Mouse (Mus musculus) gastrocnemius, postnatal 14 days (tissue): ENCODE data around the gene Gm20518. TPM values are rescaled to one million over a fixed set of nuclear protein-coding genes. Genes with fewer than 3 reads are reported as not detected.

ENCODE experiments used
- DNase-seq: peaks from one replicate; pipeline ENCODE4 v3.0.0; 2021; ENCODE audit warnings: mixed read lengths
- intact Hi-C: fragments of 180-260 bp; cut with DNase I; formaldehyde crosslinking; loops from one replicate; pipeline ENCODE4 v1.15.1; 2025; ENCODE audit warnings: low total_unique reads
- total RNA-seq, 2 experiments: library from RNA; stranded (reverse); gene quantifications; 2 replicates each; pipeline ENCODE4 v1.2.3; 2021

The Gm20518 gene
- total RNA-seq, 2 experiments from 2014 or later, result 0.16 to 0.29 TPM

DNA sequence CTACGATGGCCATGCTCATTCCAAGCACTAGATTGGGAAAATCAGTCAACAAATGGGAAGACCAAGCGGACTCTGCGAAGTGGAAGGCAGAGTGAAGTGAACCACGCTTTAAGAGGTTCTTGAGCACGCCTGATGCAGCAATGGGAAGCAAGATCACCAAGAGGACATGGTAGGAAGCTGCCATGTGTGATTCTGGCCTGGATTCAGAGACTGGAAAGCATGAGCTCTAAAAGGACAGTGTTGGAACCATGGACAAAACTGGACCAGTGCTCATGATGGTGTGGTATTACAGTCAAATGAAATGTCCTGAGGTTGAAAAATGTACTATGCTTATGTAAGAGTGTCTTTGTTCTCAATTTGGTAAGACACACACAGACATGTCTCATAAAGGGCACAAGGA is 40.1 kb downstream of the Gm20518 start:
- no peak for DNase-seq
- intact Hi-C loops, result no loop called here

DNA sequence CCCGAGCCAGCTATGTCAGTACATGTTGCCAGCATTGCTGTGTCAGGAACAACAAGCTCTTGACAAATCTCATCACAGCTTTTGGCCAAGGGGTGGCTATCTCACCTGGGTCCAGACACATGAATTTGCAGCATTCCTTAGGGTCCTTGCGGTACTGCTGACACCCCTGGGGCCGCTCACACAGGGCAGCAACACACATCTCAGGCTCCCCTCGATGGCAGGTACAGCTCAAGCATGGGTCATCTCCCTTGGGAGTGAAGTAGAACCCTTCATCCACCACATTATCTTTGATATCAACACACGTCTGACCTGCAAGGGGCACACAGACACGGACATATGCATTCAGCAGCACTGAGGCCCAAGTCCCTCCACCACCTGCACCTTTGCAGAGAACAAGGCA is 42.0 kb downstream of the Gm20518 start:
- intact Hi-C loops, result no loop called here

DNA sequence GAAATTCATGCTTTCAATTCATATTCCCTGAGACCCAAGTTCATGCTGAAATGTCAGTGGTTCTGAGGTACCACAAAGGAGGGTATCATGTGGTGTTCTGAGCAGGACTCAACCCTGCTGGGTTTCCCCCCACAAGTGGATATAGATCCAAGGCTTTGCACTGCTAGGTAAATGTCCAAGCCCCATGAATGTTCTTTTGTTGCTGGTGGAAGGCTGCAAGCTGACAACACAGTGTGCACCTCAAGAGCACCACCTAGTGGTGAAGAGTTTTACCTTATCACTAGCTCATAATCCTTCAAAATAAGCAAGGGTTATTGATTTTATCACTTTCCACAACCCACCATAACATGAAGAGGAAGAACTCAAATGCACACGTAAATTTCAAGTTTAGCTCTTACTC is 42.5 kb downstream of the Gm20518 start:
- no peak for DNase-seq

More for the DNA sequence above, 42.0 kb downstream of the Gm20518 start:
- DNase-seq, result no peak

DNA sequence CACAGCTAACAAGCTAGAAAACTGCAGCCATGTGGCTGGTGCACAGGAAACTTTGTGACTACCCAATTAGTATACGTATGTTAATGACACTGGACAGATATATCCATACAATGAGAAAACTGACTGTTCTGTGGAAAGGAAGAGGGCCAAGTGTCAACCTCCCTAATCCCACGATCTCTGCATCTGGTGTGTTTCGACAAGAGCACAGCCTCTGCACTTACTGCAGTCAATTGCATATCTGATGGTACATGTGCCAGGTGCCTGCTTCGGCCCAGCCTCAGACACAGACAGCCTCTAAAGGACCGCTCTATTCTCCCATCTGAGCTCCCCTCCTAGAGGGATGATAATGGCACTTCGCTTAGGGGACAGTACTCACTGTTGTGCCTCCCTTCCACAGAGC is 43.0 kb downstream of the Gm20518 start:
- no peak for DNase-seq
- intact Hi-C loops, result no loop called here

More for the DNA sequence above, 42.5 kb downstream of the Gm20518 start:
- intact Hi-C loops, result no loop called here

GRCm38 (mm10) chr16:17843701-17844365 is 47.6 kb downstream of the Gm20518 start:
- intact Hi-C loops, result no loop called here
- no peak for DNase-seq

GRCm38 (mm10) chr16:17842437-17842836 is 49.0 kb downstream of the Gm20518 start:
- intact Hi-C loops, result no loop called here
- no peak for DNase-seq

DNA sequence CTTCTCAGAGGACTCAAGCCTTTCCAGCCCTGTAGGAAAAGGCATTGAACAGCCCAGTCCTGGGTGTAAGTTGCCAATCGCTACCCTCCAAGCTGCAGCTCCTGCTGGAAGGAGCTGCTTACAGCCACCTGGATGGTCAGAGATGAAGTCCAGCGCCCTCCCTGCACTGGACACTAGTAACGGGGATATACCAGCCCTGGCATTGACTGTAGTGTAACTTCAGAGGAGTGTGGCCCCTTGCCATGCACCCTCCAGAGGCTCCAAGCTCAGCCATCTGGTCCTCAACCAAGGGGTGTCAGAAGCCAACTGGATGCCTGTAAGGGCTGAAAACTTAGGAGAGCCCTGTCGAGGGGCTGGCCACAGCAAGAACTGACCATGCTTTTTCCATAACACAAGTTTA is 51.5 kb downstream of the Gm20518 start:
- peak; percentile 69 for DNase-seq
- intact Hi-C loops, result no loop called here

DNA sequence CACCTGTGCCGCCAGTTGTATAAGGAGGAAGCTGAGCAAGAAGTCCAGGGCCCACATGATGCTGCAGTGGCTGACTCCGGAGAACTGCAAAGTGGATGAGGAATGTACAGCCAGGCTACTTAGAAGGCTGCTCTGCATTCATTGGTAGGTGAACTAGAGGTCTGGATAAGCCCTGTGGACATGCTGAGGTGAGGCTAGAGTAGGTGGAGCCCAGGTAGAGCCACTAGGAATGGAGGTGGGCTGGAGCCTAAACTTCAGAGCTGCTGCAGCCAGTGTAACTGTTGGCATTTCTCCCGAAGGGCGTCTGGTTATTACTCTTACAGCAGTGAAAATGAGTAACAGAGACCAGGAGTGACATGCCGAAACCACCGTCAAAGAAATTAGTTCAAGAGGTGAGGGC is 53.4 kb downstream of the Gm20518 start, which contains the start of gene Car15:
Gene Car15 (minus strand): TSS at position 314 of the 400 bp plus-strand sequence.
- no peak for DNase-seq
- intact Hi-C loops, result no loop called here

DNA sequence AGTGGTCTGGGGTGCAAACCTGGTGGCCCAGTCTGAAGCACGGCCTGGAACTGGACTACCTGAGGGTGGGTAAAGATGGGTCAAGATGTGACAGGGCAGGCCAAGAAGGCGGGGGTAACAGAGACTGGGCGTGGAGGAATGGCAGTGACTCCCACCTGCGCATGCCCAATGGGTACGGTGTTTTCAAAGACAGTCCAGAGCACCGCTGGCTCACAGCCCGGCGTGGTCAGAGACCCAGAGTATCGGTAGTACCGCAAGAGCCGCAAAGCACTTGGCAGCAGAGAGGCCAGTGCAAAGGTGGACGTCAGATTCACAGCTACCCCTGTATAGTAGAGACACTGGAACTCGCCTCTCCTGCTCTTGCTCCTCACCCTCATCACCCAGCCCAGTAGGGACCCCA is 56.0 kb downstream of the Gm20518 start:
- intact Hi-C loops, result no loop called here

DNA sequence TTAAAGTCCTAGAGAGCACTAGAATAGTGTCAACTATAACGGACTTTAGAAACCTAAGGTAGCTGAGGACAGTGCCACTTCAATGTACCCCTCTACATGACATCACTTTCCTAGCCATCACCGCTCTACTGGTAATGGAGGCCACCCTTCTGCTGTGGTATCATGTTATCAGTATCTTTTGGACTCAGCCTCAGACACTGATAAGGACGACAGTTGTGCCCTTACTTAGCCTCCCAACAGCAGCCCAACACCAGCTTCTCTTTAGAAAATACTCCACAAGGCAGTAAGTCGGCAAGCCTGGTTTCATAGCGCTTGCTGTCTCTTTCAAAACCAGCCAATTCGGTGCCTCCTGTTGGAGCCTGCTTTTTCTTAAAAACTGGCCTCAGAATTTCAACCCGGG is 56.9 kb downstream of the Gm20518 start:
- intact Hi-C loops, result no loop called here
- DNase-seq, result no peak

More for the DNA sequence above, 56.0 kb downstream of the Gm20518 start:
- DNase-seq, result no peak

DNA sequence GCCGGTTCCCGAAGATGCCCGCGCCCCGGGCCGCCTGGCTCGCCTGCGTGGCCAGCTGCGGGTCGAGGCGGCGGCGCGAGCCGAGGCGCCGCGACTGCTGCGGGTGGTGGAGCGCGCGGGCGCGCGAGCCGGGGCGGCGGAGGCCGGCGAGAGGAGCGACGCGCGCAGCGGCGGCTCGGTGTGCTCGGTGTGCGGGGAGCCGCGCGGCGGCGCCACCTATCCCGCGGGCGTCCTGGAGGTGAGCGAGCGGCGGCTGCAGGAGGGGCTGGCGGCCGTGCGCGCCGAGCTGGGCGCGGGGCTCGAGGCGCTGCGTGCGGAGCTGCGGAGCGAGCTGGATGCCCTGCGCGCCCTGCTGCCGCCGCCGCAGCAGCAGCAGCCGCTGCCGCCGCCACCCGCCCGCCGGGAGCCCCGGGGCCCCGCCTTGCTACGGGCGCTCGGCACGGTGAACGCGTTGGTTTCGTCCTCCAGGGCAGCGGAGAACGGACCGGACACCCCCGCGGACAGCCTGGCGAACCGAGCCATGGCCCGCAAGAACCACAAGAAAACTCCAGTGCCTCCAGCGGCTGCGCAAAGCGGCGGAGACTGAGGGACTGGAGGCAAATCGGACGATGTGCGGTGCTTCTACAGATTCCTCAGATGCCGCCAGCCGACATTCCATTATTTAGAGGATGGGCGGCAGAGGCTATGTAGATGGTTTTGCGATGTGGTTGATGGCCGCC is 57.6 kb downstream of the Gm20518 start:
- intact Hi-C loops, result no loop called here
- no peak for DNase-seq

- intact Hi-C loops, result no loop called here
- no peak for DNase-seq
Measured at GRCm38 (mm10) chr16:17833321-17833680, 58.2 kb downstream of the Gm20518 start.

DNA sequence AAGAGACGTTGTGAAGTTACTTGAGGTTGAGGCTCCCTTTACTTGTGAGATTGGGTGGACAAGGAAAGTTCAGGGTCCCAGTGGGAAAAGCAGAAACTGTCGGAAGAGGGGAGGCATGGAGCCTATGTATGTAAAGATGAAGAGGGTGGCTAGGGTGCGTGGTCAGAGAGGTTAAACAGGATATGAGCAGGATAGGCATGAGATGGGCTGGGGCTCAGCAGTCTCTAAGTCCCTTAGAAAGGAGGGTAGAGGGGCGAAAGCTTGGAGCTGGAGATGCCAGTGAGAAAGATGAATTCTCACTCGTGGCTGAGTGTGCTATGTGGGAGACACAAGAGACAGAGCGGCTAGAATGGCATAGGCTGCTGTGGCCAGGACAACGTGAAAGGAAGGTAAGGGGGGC is 58.6 kb downstream of the Gm20518 start, which contains the start of gene B830017H08Rik:
Gene B830017H08Rik (plus strand): TSS at position 301 of the 400 bp plus-strand sequence.
- DNase-seq, result no peak
- intact Hi-C loops, result no loop called here

DNA sequence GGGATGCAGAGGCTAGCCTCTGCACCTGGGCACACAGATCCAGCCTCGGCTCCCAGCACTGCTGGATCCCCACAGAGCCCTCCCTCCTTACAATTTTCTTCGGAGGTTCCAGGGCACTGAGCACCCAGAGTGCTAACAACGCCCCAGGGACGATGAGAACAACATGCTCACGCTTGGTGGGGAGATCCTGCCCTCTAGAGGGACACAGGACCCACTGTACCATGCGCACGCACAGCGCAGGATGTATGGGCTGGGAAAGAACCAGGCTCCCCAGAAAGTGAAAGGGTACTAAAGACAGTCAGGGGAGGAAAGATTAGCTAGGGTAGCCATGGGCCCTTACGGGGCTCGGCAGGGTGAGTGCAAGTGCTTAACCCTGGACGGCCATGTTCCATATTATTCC is 59.7 kb downstream of the Gm20518 start:
- no peak for DNase-seq
- intact Hi-C loops, result no loop called here

DNA sequence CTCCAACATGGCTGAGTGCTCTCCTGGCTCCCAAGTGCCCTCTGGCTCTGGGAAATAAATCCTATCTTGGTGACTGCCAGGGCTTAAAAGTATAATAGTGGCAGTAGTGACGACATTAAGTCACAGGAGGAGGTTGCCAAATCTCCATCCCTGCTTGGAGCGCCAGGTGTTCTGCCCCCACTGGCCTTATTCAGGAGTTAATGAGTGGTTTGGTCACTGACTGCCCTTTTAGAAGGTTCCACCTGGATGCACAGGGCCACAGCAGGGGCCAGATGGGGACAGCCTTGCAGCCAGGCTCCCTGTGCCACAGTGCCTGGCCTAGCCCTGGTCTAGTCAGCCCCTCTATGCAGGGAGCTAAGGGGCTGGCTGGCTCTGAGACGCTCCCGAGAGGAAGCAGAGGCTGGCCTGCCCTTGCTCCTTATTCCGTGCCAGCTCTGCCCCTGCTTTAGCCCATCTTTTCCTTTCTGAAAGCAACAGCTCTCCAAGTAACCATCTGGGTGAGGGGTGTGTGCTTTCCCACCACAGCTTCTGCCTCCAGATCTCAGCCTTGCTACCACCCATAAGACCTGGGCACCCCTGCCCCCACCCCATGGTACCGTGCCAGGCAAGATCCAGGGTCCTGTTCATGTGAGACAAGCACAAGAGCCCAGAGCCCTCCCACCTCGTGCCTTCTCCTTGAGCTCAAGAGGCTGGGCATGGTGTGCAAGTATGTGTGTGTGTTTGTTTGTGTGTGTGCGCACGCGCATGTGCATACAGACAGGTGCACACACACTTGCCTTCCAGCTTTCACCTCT is 60.9 kb downstream of the Gm20518 start:
- intact Hi-C loops, result no loop called here
- no peak for DNase-seq

GRCm38 (mm10) chr16:17828867-17829266 is 62.6 kb downstream of the Gm20518 start:
- DNase-seq, result no peak
- intact Hi-C loops, result no loop called here

- intact Hi-C loops, result no loop called here
- DNase-seq, result no peak
Measured at GRCm38 (mm10) chr16:17828229-17828628, 63.2 kb downstream of the Gm20518 start.

DNA sequence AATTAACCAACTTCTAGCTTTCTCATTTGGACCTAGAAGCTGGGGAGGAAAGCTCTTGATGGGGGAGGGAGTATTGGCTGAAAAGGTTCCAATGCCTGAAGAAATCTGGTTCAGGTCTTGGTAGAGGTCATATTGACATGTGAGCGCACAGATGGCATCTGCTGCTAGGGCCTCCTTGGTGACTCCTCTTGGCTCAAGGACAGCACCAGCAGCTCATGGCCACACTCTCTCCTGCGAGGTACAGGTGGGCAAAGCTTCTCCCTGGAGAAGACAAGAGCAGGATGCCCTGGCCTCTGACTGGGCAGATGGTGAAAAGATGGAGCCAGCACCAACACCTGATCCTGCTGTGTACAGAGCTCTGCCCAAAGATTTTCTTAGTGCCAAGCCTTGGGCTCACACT is 65.0 kb downstream of the Gm20518 start:
- DNase-seq, result no peak
- intact Hi-C loops, result no loop called here

DNA sequence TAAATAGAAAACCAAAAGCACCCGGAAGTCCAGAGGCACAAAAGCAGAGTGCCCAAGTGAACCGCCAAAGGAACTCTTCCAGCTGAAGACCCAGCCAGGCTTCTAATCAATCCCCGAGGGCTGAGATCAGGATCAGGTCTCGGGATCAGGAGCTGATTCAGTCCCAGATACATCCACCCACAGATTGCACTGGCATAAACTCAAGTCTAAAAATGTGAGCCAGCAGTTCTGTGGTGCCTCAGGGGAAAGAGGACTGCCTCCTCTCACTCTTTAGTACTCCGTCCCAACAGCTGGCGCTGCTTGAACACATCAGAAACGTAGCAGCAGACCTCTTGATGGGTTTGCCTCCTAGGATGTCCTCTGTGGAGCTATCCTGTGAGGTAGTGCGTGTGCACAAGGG is 74.9 kb downstream of the Gm20518 start:
- intact Hi-C loops, result loop anchor here (5.0 kb wide), 1 partner anchor 34 kb away; no protein-coding TSS in a partner anchor
- no peak for DNase-seq
